Mouse (Mus musculus): ENCODE measurements around the gene Gtf2f2. TPM values are rescaled to one million over a fixed set of nuclear protein-coding genes. Genes with fewer than 3 reads are reported as not detected.

Gtf2f2 gene
- polyA plus RNA-seq, 1 experiment from 2014 or later, result 44.3 TPM

DNA sequence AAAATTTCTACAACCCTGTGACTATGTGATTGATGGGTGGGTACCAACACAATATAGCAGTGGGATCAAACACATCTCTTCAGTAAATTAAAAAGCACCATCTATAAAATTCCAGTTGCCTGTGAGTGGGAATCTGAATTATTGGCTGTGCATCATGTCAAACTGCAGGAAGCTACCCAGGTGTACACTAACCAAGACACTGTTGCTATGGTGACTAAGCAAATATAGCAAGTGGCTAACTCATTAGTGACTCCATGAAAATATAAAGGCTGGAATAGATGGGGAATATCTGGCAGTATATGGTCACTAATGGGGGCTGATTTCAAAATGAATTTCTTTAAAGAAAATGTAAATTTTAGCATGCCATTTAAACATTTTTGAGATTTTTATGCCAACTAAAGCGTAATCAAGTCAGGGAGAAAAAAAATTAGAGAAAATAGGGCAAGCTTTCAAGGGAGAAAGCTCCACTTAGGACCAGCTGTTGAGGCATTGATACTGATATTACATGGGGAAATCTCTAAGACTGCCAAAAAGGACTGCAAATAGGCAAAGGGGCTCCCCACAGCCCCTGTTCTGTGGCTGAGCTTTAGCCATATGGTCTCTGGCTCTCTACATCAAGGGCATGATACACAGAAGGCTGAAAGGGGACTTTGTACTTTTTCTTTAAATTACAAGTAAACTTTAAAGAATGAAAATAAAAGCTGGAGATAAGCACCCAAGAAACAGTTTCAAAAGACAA is 87.2 kb downstream of the Gtf2f2 start:
- Histone ChIP-seq H3K27me3 (ENCODE audit: control insufficient read depth, insufficient read depth, low read length) (no peaks in the 10 kb centered on the region), H3K4me3 (replicated peaks; ENCODE audit: low read depth, low read length) (no peak overlapping the region), H3K27ac (replicated peaks; ENCODE audit: low read depth, low read length) (peak overlapping the region; percentile 32; the same call in 1 of the 2 replicates), H3K9ac (replicated peaks; ENCODE audit: low read length) (no peak overlapping the region), H3K9me3 (ENCODE audit: control insufficient read depth, low read length) (no peaks in the 10 kb centered on the region), H3K36me3 (ENCODE audit: control insufficient read depth, insufficient read depth, low read length) (no peaks in the 10 kb centered on the region), H3K4me1 (ENCODE audit: control insufficient read depth, insufficient read depth, low read length) (0 out of 2 replicates have a peak, but pooled peaks cover 5% of the 10 kb centered on the region), H3K4me2 (ENCODE audit: low read length) (no peak overlapping the region)
- ATAC-seq (ENCODE audit: low FRiP score, low TSS enrichment) (no peak), DNase-seq (peak; percentile 42)
- WGBS, result 79% methylated on average over 1 of the region's 1 CpGs

- ATAC-seq (ENCODE audit: low FRiP score, low TSS enrichment) (no peak), DNase-seq (no peak)
- WGBS, result 92% methylated on average over 2 of the region's 2 CpGs
- no peaks in the 10 kb centered on the region for H3K4me1 ChIP-seq (ENCODE audit: control insufficient read depth, insufficient read depth, low read length)
- H3K4me3 ChIP-seq (replicated peaks; ENCODE audit: low read depth, low read length), result no peak overlapping the region
- no peaks in the 10 kb centered on the region for H3K9me3 ChIP-seq (ENCODE audit: control insufficient read depth, low read length)
- no peak overlapping the region for H3K27ac ChIP-seq (replicated peaks; ENCODE audit: low read depth, low read length)
- H3K36me3 ChIP-seq (ENCODE audit: control insufficient read depth, insufficient read depth, low read length), result no peaks in the 10 kb centered on the region; the same call in 1 of the 2 replicates
- no peak overlapping the region for H3K4me2 ChIP-seq (ENCODE audit: low read length)
- no peaks in the 10 kb centered on the region for H3K27me3 ChIP-seq (ENCODE audit: control insufficient read depth, insufficient read depth, low read length)
- no peak overlapping the region for H3K9ac ChIP-seq (replicated peaks; ENCODE audit: low read length)
Measured at GRCm38 (mm10) chr14:75912665-75913064, 98.0 kb downstream of the Gtf2f2 start.

GRCm38 (mm10) chr14:75911968-75912367 is 98.7 kb downstream of the Gtf2f2 start:
- DNase-seq, result peak; percentile 31
- Histone ChIP-seq H3K9me3 (ENCODE audit: control insufficient read depth, low read length) (no peaks in the 10 kb centered on the region), H3K4me2 (ENCODE audit: low read length) (no peak overlapping the region), H3K9ac (replicated peaks; ENCODE audit: low read length) (no peak overlapping the region), H3K36me3 (ENCODE audit: control insufficient read depth, insufficient read depth, low read length) (no peaks in the 10 kb centered on the region; the same call in 1 of the 2 replicates), H3K4me3 (replicated peaks; ENCODE audit: low read depth, low read length) (no peak overlapping the region), H3K27me3 (ENCODE audit: control insufficient read depth, insufficient read depth, low read length) (no peaks in the 10 kb centered on the region), H3K27ac (replicated peaks; ENCODE audit: low read depth, low read length) (peak overlapping the region; percentile 52; the same call in 1 of the 2 replicates), H3K4me1 (ENCODE audit: control insufficient read depth, insufficient read depth, low read length) (no peaks in the 10 kb centered on the region)
- ATAC-seq (ENCODE audit: low FRiP score, low TSS enrichment), result no peak
- 61% methylated on average over 6 of the region's 6 CpGs for WGBS

DNA sequence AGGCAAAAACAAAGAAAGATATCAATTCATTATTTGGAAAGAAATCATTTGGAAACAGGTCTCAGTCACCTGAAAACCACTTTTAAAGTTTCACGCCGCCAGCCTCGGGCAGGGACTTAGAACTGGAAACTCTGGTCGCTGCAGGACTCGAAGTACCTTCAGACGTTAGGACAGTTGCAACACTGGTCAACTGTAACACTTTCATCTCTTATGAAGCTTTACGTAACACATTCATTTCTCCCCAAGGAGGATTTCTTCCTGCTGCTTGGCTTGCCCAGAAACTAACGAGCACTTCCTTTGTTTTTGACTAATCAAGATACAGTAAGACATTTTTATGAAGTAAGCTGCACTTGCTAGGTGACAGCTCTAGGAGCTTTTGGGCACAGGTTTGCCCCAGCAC is 103.7 kb downstream of the Gtf2f2 start:
- H3K9ac ChIP-seq (replicated peaks; ENCODE audit: low read length), result no peak overlapping the region
- DNase-seq (no peak), ATAC-seq (ENCODE audit: low FRiP score, low TSS enrichment) (no peak)
- H3K27ac ChIP-seq (replicated peaks; ENCODE audit: low read depth, low read length), result no peak overlapping the region
- H3K4me3 ChIP-seq (replicated peaks; ENCODE audit: low read depth, low read length), result no peak overlapping the region
- no peaks in the 10 kb centered on the region for H3K9me3 ChIP-seq (ENCODE audit: control insufficient read depth, low read length)
- peaks cover 15% of the 10 kb centered on the region for H3K36me3 ChIP-seq (ENCODE audit: control insufficient read depth, insufficient read depth, low read length)
- WGBS, result 88% methylated on average over 8 of the region's 8 CpGs
- H3K27me3 ChIP-seq (ENCODE audit: control insufficient read depth, insufficient read depth, low read length), result no peaks in the 10 kb centered on the region
- H3K4me2 ChIP-seq (ENCODE audit: low read length), result no peak overlapping the region
- H3K4me1 ChIP-seq (ENCODE audit: control insufficient read depth, insufficient read depth, low read length), result no peaks in the 10 kb centered on the region

GRCm38 (mm10) chr14:75904972-75905371 is 105.7 kb downstream of the Gtf2f2 start:
- ATAC-seq (ENCODE audit: low FRiP score, low TSS enrichment) (no peak), DNase-seq (no peak)
- Histone ChIP-seq H3K4me3 (replicated peaks; ENCODE audit: low read depth, low read length) (no peak overlapping the region), H3K27ac (replicated peaks; ENCODE audit: low read depth, low read length) (no peak overlapping the region), H3K9me3 (ENCODE audit: control insufficient read depth, low read length) (no peaks in the 10 kb centered on the region), H3K27me3 (ENCODE audit: control insufficient read depth, insufficient read depth, low read length) (no peaks in the 10 kb centered on the region), H3K4me2 (ENCODE audit: low read length) (no peak overlapping the region), H3K9ac (replicated peaks; ENCODE audit: low read length) (no peak overlapping the region), H3K4me1 (ENCODE audit: control insufficient read depth, insufficient read depth, low read length) (peaks cover 10% of the 10 kb centered on the region), H3K36me3 (ENCODE audit: control insufficient read depth, insufficient read depth, low read length) (peaks cover 15% of the 10 kb centered on the region)
- 93% methylated on average over 3 of the region's 3 CpGs for WGBS

DNA sequence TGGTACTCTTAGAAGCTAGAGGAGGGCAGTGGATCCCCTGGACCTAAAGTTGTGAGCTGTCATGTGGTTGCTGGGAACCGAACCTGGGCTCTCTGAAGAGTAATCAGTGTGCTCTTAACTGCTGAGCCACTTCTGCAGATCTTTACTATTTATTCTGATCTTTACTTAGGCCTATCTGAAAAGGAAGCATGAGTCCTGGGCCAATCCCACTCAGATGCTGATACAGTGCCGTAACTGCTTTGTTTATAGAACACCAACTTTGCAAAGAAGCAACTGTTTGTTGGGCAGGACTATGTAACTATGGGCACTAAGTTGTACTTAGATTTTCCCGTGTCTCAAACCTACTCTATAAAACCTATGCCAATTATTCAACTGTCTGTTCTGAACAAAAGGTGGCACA is 107.5 kb downstream of the Gtf2f2 start:
- H3K4me1 ChIP-seq (ENCODE audit: control insufficient read depth, insufficient read depth, low read length), result peaks cover 14% of the 10 kb centered on the region
- no peak overlapping the region for H3K27ac ChIP-seq (replicated peaks; ENCODE audit: low read depth, low read length)
- no peak overlapping the region for H3K9ac ChIP-seq (replicated peaks; ENCODE audit: low read length)
- DNase-seq, result no peak
- no peaks in the 10 kb centered on the region for H3K9me3 ChIP-seq (ENCODE audit: control insufficient read depth, low read length)
- no peak overlapping the region for H3K4me3 ChIP-seq (replicated peaks; ENCODE audit: low read depth, low read length)
- ATAC-seq (ENCODE audit: low FRiP score, low TSS enrichment), result no peak
- no peak overlapping the region for H3K4me2 ChIP-seq (ENCODE audit: low read length)
- WGBS, result 94% methylated on average over 3 of the region's 3 CpGs
- peaks cover 15% of the 10 kb centered on the region for H3K36me3 ChIP-seq (ENCODE audit: control insufficient read depth, insufficient read depth, low read length)
- H3K27me3 ChIP-seq (ENCODE audit: control insufficient read depth, insufficient read depth, low read length), result no peaks in the 10 kb centered on the region

DNA sequence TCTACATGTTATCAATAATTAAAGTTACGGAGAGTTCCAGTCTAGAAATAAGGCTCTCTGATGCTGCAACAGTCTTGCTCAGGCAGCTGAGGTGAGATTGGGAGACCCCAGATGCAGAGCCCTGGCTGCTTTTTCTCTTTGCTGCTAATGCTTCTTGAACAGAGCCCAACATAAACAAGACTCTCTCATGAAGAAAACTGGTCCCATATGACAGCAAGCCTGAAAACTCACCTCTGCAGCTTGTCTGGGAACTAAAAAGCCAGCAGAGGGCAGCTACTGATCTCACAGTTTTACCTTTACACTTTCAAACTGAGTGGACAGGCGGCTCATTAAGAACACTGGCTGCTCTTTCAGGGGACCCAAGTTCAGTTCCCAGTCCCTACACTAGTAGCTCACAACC is 108.7 kb downstream of the Gtf2f2 start:
- H3K9ac ChIP-seq (replicated peaks; ENCODE audit: low read length), result no peak overlapping the region
- H3K27ac ChIP-seq (replicated peaks; ENCODE audit: low read depth, low read length), result peak overlapping the region; percentile 58; the same call in 1 of the 2 replicates
- no peak overlapping the region for H3K4me3 ChIP-seq (replicated peaks; ENCODE audit: low read depth, low read length)
- no peak overlapping the region for H3K4me2 ChIP-seq (ENCODE audit: low read length)
- H3K4me1 ChIP-seq (ENCODE audit: control insufficient read depth, insufficient read depth, low read length), result peaks cover 14% of the 10 kb centered on the region
- H3K36me3 ChIP-seq (ENCODE audit: control insufficient read depth, insufficient read depth, low read length), result peaks cover 17% of the 10 kb centered on the region
- DNase-seq (no peak), ATAC-seq (ENCODE audit: low FRiP score, low TSS enrichment) (no peak)
- 88% methylated on average over 2 of the region's 2 CpGs for WGBS
- H3K9me3 ChIP-seq (ENCODE audit: control insufficient read depth, low read length), result no peaks in the 10 kb centered on the region
- H3K27me3 ChIP-seq (ENCODE audit: control insufficient read depth, insufficient read depth, low read length), result no peaks in the 10 kb centered on the region

- H3K36me3 ChIP-seq (ENCODE audit: control insufficient read depth, insufficient read depth, low read length), result peaks cover 20% of the 10 kb centered on the region
- H3K27me3 ChIP-seq (ENCODE audit: control insufficient read depth, insufficient read depth, low read length), result no peaks in the 10 kb centered on the region
- DNase-seq (peak; percentile 60), ATAC-seq (ENCODE audit: low FRiP score, low TSS enrichment) (peak; percentile 53; the same call in 1 of the 2 replicates)
- no peaks in the 10 kb centered on the region for H3K9me3 ChIP-seq (ENCODE audit: control insufficient read depth, low read length)
- no peak overlapping the region for H3K4me2 ChIP-seq (ENCODE audit: low read length)
- no peak overlapping the region for H3K4me3 ChIP-seq (replicated peaks; ENCODE audit: low read depth, low read length)
- peaks cover 14% of the 10 kb centered on the region for H3K4me1 ChIP-seq (ENCODE audit: control insufficient read depth, insufficient read depth, low read length)
- WGBS, result 49% methylated on average over 5 of the region's 5 CpGs
- H3K9ac ChIP-seq (replicated peaks; ENCODE audit: low read length), result no peak overlapping the region
- peak overlapping the region; percentile 77 for H3K27ac ChIP-seq (replicated peaks; ENCODE audit: low read depth, low read length)
Measured at GRCm38 (mm10) chr14:75900793-75901499, 109.7 kb downstream of the Gtf2f2 start.

Data from midbrain, embryonic 14.5 days (tissue).